Mouse (Mus musculus): ENCODE data around the gene Sgsh.

DNA sequence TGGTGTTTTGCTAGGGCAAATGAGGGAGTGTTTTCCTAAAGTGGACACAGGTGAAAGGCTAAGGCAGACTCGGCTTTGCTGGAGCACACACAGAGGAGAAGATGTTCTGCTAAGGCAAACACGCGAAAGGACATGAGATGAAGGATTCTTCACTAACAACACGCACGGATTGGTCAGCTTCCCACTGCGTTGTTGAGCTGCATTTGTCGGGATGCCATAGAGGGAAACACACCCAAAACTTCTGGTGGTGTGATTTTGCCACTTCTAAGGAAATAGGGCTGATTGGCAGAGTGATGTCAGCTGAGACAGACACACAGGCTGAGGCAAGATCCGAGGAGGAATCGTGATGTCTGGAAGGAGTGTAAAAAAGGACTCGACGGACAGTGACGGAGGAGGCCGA, 40.6 kb upstream of the Sgsh start:
- TF ChIP-seq CTCF (IDR thresholded peaks at IDR 0.05; ENCODE audit: borderline replicate concordance, insufficient read depth, low read length): no peak
- TF ChIP-seq POLR2A (IDR thresholded peaks at IDR 0.05; ENCODE audit: low read depth, low read length): no peak
